Comparison of ENCODE assay signal across 12 mouse cellular contexts in the genomic region with DNA sequence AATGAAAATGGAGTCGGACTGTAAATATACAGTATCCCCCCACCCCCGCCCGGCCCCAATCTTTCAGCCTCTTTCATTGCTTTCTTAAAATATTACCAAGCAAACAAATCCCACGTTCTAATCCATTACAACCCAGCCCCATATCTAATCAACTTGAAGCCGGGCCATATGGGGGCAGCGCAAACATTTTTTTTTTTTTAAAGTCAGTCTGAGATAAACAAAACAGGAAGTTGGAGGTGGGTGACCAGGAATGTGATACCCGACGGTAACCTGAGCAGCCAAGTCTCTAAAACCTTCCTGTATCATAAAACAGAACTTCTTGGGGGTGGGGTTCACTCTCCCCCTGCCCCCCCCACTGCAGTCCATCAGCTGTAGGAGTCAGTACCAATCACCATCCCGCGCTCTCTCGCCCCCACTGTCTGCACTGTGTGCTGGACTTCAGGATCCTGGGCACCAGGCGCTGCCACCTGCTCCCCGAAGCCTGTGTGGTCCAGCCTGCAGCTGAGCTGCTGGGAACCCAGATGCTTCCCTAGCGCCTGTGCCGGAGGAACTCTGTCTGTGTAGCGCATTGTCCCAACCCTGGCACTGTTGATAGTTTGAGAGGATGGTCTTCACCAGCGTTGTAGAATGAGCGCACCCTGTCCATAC. TPM values are rescaled to one million over a fixed set of nuclear protein-coding genes. Genes with fewer than 3 reads are reported as not detected.
DNase-seq lines count a peak whose midpoint lies in the region; ATAC-seq and TF ChIP-seq lines count a peak whose summit lies in the region.
"Had no signal": no experiment of that assay in that cellular context is flagged by ENCODE, and none has a peak within 500 bp of the region (broad histone marks: within the 10 kb centered on the region; RNA-seq: fewer than 3 reads in every experiment).

No protein-coding gene starts in this region.

- H3K27ac ChIP-seq in heart, embryonic 14.5 days (replicated peaks in 1 of 2; ENCODE audit: control insufficient read depth in 1 of 2, insufficient read depth in 1 of 2, low read depth in 2 of 2, low read length in 2 of 2): no peak overlapping the region
- H3K27ac ChIP-seq in forebrain, embryonic 16.5 days (ENCODE audit: low read length): no peak overlapping the region
- H3K27ac ChIP-seq in midbrain, embryonic 14.5 days (replicated peaks; ENCODE audit: low read depth, low read length): no peak overlapping the region
- H3K27ac ChIP-seq in layer of hippocampus, adult 2 months: no peak overlapping the region

- H3K9me3 ChIP-seq in heart, embryonic 14.5 days (ENCODE audit: control insufficient read depth, low read length): no peaks in the 10 kb centered on the region
- no peaks in the 10 kb centered on the region for H3K9me3 ChIP-seq in forebrain, embryonic 16.5 days (ENCODE audit: control insufficient read depth, low read length)
- no peaks in the 10 kb centered on the region for H3K9me3 ChIP-seq in midbrain, embryonic 14.5 days (ENCODE audit: control insufficient read depth, low read length)

- no peak for TF ChIP-seq CTCF in layer of hippocampus, adult 2 months (conservative IDR thresholded peaks at IDR 0.05)

- no peak overlapping the region for H3K9ac ChIP-seq in heart, embryonic 14.5 days (ENCODE audit: low read length)
- H3K9ac ChIP-seq in forebrain, embryonic 16.5 days (replicated peaks; ENCODE audit: low read depth, low read length): no peak overlapping the region; the same call in 1 of the 2 replicates
- no peak overlapping the region; the same call in 1 of the 2 replicates for H3K9ac ChIP-seq in midbrain, embryonic 14.5 days (replicated peaks; ENCODE audit: low read length)

- DNase-seq in heart, postnatal 10 days: no peak
- DNase-seq in MEL-GATA-1-ER (ENCODE audit: extremely low read depth, low read depth): peak; percentile 64
- DNase-seq in midbrain, embryonic 14.5 days: peak; percentile 58
- no peak for DNase-seq in layer of hippocampus, adult 2 months (ENCODE audit: low spot score in 2 of 2)
- DNase-seq in adrenal gland, postnatal 25 days: no peak
- DNase-seq in urinary bladder, postnatal 4 days (ENCODE audit: low spot score in 2 of 2): no peak
- DNase-seq: kidney, postnatal 25 days; thymus, adult 2 months had no signal

- no peak for ATAC-seq in heart, embryonic 14.5 days (ENCODE audit: insufficient number of reproducible peaks, insufficient read depth, low FRiP score, low read depth)
- ATAC-seq in forebrain, embryonic 16.5 days: 0 out of 2 replicates have a peak, but pooled peaks have one; percentile 28
- ATAC-seq in midbrain, embryonic 14.5 days (ENCODE audit: low FRiP score, low TSS enrichment): peak; percentile 58; the same call in 1 of the 2 replicates
- ATAC-seq: lung, postnatal 0 days had no signal

- H3K4me3 ChIP-seq in heart, embryonic 14.5 days (ENCODE audit: control insufficient read depth in 1 of 2, insufficient read depth in 1 of 2, low read depth in 1 of 2, low read length in 2 of 2): no peak overlapping the region; a peak in 1 of 4 replicates
- H3K4me3 ChIP-seq in forebrain, embryonic 16.5 days (replicated peaks; ENCODE audit: low read length): no peak overlapping the region
- no peak overlapping the region for H3K4me3 ChIP-seq in midbrain, embryonic 14.5 days (replicated peaks; ENCODE audit: low read depth, low read length)
- H3K4me3 ChIP-seq in layer of hippocampus, adult 2 months: no peak overlapping the region

- H3K4me2 ChIP-seq in heart, embryonic 14.5 days (ENCODE audit: low read length): peak overlapping the region; percentile 42
- peak overlapping the region; percentile 36 for H3K4me2 ChIP-seq in forebrain, embryonic 16.5 days (ENCODE audit: low read length)
- peak overlapping the region; percentile 45 for H3K4me2 ChIP-seq in midbrain, embryonic 14.5 days (ENCODE audit: low read length)

- H3K4me1 ChIP-seq in heart, embryonic 14.5 days (ENCODE audit: control insufficient read depth in 2 of 2, insufficient read depth in 2 of 2, low read length in 2 of 2): peaks cover 3 to 5% of the 10 kb centered on the region in 2 experiments; a peak in 2 of 4 replicates
- peaks cover 12% of the 10 kb centered on the region for H3K4me1 ChIP-seq in forebrain, embryonic 16.5 days (replicated peaks; ENCODE audit: control insufficient read depth, insufficient read depth, low read length)
- peaks cover 13% of the 10 kb centered on the region for H3K4me1 ChIP-seq in midbrain, embryonic 14.5 days (ENCODE audit: control insufficient read depth, insufficient read depth, low read length)

- 40% methylated on average over 18 of the region's 18 CpGs for WGBS in heart, embryonic 14.5 days
- WGBS in forebrain, embryonic 16.5 days: 36% methylated on average over 18 of the region's 18 CpGs
- 31% methylated on average over 18 of the region's 18 CpGs for WGBS in midbrain, embryonic 14.5 days

- intact Hi-C loops in heart, postnatal 10 days (cut with DNase I): no loop called here

- no peaks in the 10 kb centered on the region for H3K36me3 ChIP-seq in heart, embryonic 14.5 days (ENCODE audit: control insufficient read depth, insufficient read depth, low read length)
- no peaks in the 10 kb centered on the region for H3K36me3 ChIP-seq in forebrain, embryonic 16.5 days (ENCODE audit: control insufficient read depth, insufficient read depth)
- no peaks in the 10 kb centered on the region for H3K36me3 ChIP-seq in midbrain, embryonic 14.5 days (ENCODE audit: control insufficient read depth, insufficient read depth, low read length)

- H3K27me3 ChIP-seq in heart, embryonic 14.5 days (ENCODE audit: control insufficient read depth, insufficient read depth, low read length): peaks cover 14% of the 10 kb centered on the region
- H3K27me3 ChIP-seq in forebrain, embryonic 16.5 days (replicated peaks; ENCODE audit: control insufficient read depth, insufficient read depth, low read length): no peaks in the 10 kb centered on the region
- peaks cover 27% of the 10 kb centered on the region for H3K27me3 ChIP-seq in midbrain, embryonic 14.5 days (ENCODE audit: control insufficient read depth, insufficient read depth, low read length)

RNA-seq across cellular contexts. Expression of a gene that starts 32.6 kb away (rescaled TPM):
- not detected in 2 replicates for polyA plus RNA-seq in heart, embryonic 14.5 days (2014; fragmentation: Nextera tagmentation; extraction: Ambion mirVana)
- not detected for total RNA-seq in heart, postnatal 10 days (2021)
- not detected in 2 replicates for polyA plus RNA-seq in forebrain, embryonic 16.5 days (2015; fragmentation: Nextera tagmentation; extraction: Ambion mirVana)
- not detected in 2 replicates for polyA plus RNA-seq in midbrain, embryonic 14.5 days (2014; fragmentation: Nextera tagmentation; extraction: Ambion mirVana)
- total RNA-seq in layer of hippocampus, adult 2 months (2021): under 1 TPM; 0.92 to 0.98 TPM
- total RNA-seq in adrenal gland, postnatal 25 days (2021): not detected in 2 replicates
- total RNA-seq: neutrophil, adult 5-6 weeks had no signal
- polyA plus RNA-seq: lung, postnatal 0 days had no signal

RNA-seq across cellular contexts. Expression of a gene that starts 43.5 kb away (rescaled TPM):
- 0.11 TPM in 1 of 2 replicates, not detected in the other for polyA plus RNA-seq in heart, embryonic 14.5 days (2014; fragmentation: Nextera tagmentation; extraction: Ambion mirVana)
- total RNA-seq in heart, postnatal 10 days (2021): not detected
- 0.06 TPM in 1 of 2 replicates, not detected in the other for polyA plus RNA-seq in forebrain, embryonic 16.5 days (2015; fragmentation: Nextera tagmentation; extraction: Ambion mirVana)
- polyA plus RNA-seq in midbrain, embryonic 14.5 days (2014; fragmentation: Nextera tagmentation; extraction: Ambion mirVana): 0.05 TPM in 1 of 2 replicates, not detected in the other
- total RNA-seq in layer of hippocampus, adult 2 months (2021): under 1 TPM; 0.28 to 0.64 TPM
- not detected in 2 replicates for total RNA-seq in adrenal gland, postnatal 25 days (2021)
- total RNA-seq: neutrophil, adult 5-6 weeks had no signal
- polyA plus RNA-seq: lung, postnatal 0 days had no signal

Comparison
In these comparisons a context has a peak if more than half of its experiments do, and no peak if none do; other contexts are left out.
1. DNase-seq: peak in MEL-GATA-1-ER (single experiment) and midbrain, embryonic 14.5 days (single experiment); none in heart, postnatal 10 days (0 of 2), layer of hippocampus, adult 2 months (0 of 2), adrenal gland, postnatal 25 days (single experiment) and urinary bladder, postnatal 4 days (0 of 2).
2. Peak in every context shown above with its lines, with median percentiles within 50 percentile points of each other: H3K4me2 ChIP-seq.